Mouse (Mus musculus) E14TG2a.4 (cell line): ENCODE results near the gene Gm5935.
"Not testable (repeated sequence)": the region's sequence is repeated elsewhere in the genome, so short reads cannot be mapped to it uniquely, and the experiment has no call there.

Experiments used
- H3K27me3 ChIP-seq: 2 replicates; pipeline ENCODE4 v1.6.1; 2014; ENCODE audit warnings: low read length, control low read depth; ENCODE audit not compliant: insufficient read depth
- H3K36me3 ChIP-seq: 2 replicates; pipeline ENCODE4 v1.6.1; 2014; ENCODE audit warnings: low read length, control low read depth; ENCODE audit not compliant: insufficient read depth
- H3K4me1 ChIP-seq: replicated peaks from 2 replicates; pipeline ENCODE4 v1.6.1; 2014; ENCODE audit warnings: low read depth, low read length, control low read depth
- H3K4me3 ChIP-seq: replicated peaks from 2 replicates; pipeline ENCODE4 v1.5.1; 2014; ENCODE audit warnings: mild to moderate bottlenecking, low read length
- H3K9me3 ChIP-seq: 2 replicates; pipeline ENCODE4 v1.6.1; 2014; ENCODE audit warnings: low read length, control low read depth

The Gm5935 gene

GRCm38 (mm10) chrX:24775064-24775463 lies at the start of gene Gm5935:
Gene Gm5935, minus strand, starts transcription at chrX:24775164.
- H3K4me1 ChIP-seq, H3K9me3 ChIP-seq, H3K27me3 ChIP-seq, H3K4me3 ChIP-seq, H3K36me3 ChIP-seq: not testable (repeated sequence)
